Mouse (Mus musculus): ENCODE measurements around the gene Dnaja1. TPM values are rescaled to one million over a fixed set of nuclear protein-coding genes. Genes with fewer than 3 reads are reported as not detected.

Dnaja1 gene
- total RNA-seq, 2 experiments from 2014 or later: 41.1 to 69.0 TPM

DNA sequence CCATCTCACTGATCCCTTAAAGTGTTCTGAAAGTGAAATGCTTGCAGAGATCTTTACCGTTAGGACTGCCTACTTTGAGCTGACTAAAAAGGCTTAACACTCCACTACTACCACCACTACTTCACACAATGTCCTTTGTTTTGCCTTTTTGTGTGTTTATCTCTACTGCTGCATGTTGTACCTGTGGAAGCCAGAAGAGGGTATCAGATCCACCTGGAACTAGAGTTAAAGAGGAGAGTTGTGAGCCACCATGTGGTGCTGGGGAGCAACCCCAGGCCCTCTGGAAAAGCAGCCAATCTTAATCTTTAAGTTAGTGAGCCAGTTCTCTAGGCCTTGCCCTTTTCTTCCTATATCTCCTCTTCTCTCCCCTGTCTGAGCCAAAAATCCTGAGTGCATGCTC, 5.3 kb downstream of the Dnaja1 start:
- no peak for ATAC-seq (replicated peaks; ENCODE audit: low FRiP score, poor library complexity, severe bottlenecking)

DNA sequence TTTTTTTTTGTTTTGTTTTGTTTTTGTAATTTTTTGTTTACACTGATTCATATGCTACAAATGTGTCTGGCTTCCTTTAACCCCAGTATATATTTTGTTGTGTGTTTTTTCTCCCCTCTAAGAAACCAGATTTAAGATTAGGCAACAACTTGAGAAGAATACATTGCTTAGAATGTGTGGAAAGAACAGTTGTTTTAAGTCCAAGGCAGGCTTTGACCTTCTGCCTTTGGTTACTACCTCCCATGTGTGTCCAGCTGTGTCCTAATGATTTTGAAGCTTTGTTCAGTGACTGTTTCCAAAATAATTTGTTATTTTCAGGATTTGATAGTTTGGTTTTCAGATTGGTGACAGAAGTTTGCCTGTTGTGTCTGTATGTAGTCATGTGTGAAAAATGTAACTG, 9.3 kb downstream of the Dnaja1 start:
- ATAC-seq (replicated peaks; ENCODE audit: low FRiP score, poor library complexity, severe bottlenecking): no peak

DNA sequence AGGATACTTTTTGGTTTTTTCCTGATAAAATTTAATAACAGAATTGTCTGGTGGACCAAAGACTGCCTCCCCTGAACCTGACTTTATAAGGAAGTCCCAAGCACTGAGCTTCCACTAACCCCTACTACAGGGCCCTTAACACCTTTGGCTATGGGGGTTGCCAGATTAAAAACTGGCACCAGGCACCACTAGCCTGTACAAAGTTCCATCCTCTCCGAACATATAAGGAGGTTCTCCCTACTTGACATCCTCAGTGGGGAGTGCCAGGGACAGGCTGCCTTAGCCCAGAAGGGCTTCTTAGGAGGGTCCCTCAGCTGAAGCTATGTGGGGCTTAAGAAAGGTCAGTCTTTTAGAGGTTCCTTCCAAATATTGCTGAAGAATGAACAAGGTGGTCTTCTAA, 13.4 kb downstream of the Dnaja1 start:
- no peak for ATAC-seq (replicated peaks; ENCODE audit: low FRiP score, poor library complexity, severe bottlenecking)

DNA sequence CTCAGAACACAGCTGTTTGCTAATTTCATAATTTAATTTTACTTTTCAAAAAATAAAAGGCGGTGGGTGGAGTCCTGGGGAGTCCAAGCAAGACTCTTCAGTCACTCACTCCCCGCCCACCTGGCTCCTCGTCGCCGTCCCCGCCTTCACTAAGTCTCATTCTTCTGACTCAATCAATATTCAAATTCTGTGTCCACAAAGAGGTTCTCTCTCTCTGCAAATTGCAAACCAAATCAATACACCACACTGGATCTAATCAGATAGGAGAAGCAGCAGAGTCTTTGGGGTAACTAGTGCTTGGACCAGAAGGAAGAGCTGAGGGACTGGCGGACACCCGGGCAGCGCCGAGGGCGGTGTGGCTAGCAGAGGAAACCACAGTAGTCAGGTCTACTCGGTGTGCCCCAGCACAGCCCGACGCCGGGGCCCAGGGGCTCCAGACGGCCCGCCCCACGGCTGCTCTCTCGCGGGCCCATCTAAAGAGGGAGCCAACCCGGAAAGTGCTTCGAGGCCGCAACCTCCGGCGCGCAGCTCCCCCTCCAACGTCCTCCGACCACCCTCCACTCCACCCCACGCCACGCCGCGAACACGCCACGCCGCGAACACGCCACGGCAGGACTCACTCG, 35.3 kb downstream of the Dnaja1 start:
- peak; percentile 65 for ATAC-seq (replicated peaks; ENCODE audit: low FRiP score, poor library complexity, severe bottlenecking)

DNA sequence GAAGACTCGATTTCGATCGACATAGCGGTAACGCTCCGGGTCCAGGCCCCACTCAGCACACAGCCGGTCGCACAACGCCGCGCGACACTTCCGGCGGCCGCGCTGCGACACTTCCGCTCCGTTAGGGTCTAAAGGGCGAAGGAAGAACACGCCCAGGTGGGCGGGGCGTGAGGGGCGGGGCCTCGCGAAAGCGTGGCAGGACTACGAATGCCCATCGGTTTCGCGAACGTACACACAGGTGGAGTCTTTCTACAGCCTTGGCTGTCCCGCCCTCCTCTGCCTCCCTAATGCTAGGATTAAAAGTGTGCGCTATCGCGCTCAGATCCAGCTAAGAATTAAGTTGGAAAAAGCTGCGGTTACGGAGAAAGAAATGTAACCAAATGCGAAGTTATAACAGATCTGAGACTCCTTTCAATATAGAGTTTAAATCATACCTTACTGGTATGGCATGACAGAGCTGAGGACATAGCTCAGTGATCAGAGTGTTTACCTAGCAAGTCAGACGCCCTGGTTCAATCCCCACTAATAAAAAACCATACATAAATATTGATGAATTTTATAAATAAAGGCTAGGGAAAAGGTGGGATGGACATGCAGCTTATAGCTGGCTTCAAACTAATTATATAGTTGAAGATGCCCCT, 36.0 kb downstream of the Dnaja1 start, which contains the start of gene Smu1:
Smu1 (minus strand) TSS at position 144 of the 641 bp plus-strand sequence.
- ATAC-seq (replicated peaks; ENCODE audit: low FRiP score, poor library complexity, severe bottlenecking): peak; percentile 98

DNA sequence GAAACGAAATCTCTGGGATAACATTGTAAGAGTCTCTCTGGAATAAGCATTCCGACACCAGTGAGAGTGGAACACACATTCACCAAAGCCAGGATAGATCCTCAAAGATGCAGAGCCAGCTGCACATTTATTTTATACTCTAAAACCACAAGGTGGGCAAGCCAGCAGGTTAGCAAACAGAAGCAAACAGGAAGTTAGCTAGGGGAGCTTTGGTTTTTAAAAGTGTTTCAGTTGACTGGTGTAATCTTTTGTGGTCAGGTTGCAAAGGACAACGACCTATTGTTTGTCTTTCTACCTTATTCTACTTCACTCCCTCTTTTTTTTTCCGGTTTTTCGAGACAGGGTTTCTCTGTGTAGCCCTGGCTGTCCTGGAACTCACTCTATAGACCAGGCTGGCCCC, 37.9 kb downstream of the Dnaja1 start:
- no peak for ATAC-seq (replicated peaks; ENCODE audit: low FRiP score, poor library complexity, severe bottlenecking)

DNA sequence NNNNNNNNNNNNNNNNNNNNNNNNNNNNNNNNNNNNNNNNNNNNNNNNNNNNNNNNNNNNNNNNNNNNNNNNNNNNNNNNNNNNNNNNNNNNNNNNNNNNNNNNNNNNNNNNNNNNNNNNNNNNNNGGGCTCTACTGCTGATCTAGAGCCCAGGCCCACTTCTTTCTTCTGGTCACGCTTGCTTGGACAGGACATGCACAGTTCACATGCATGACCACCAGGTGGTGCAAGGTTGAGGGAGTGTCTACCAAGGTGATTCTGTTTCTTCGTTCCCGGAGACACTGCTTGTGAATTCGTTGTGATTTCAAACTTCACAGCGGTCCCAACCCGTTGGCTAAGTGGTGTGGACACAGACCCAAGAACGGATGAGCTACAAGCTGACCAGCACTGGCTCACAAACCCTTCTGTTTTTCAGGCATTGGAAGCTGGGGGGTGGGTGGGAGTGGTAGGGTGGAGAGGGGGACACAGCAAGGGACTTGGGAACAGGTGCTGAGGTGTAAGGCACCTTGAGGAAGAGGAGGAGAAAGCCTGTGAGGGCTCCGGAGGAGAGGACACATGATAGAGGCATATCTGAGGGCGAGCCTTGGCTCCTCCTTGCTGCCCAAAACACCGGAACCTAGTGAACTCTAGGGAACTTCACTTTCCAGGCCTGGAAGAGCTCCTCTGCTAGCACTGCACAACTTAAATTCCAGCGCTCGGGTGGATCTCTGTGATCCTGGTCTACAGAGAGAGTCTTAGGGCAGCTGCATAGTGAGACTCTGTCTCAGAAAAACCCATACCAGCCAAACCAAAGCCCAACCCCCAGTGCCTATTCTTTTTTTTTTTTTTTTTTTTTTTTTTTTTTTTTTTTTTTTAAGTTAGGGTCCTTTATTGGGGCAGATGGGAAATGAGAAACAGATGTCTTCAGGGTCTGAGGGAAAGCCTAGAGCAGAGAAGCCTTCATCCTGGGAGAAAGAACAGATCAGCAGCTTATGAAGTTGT, 52.6 kb downstream of the Dnaja1 start:
- peak; percentile 72; the same call in 1 of the 2 replicates for ATAC-seq (replicated peaks; ENCODE audit: low FRiP score, poor library complexity, severe bottlenecking)

DNA sequence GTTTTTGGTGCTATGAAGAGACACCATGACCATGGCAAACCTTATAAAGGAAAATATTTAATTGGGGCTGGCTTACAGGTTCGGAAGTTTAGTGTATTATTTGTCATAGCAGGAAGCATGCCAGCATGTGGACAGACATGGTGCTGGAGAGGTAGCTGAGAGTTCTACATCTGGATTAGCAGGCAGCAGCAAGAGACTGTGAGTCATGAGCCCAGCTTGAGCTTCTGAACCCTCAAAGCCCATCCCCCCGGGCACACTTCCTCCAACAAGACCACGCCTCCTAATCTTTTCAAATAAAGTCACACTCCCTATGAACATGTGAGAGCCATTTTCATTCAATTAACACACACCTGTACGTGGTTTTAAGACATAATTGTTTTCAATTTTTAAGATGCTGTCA, 54.5 kb downstream of the Dnaja1 start:
- no peak for ATAC-seq (replicated peaks; ENCODE audit: low FRiP score, poor library complexity, severe bottlenecking)

DNA sequence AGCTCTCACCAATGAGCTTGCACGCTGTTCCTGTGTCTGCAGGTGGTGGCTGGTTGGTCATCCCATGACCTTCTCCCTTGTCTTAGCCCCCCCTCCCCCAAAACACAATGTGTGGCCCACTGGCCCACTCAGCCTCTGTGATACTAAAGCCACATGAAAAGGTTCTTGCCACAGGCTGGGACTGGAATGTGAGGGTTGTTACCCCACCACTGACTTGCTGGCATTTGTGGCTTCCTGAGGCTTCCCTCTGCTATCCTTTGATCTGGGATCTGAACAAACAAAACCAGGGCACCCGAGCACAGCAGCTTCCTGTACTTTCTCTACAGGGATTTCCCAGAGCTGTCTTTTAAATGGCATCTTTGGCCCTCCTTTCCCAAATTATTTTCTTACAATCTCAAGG, 55.2 kb downstream of the Dnaja1 start:
- ATAC-seq (replicated peaks; ENCODE audit: low FRiP score, poor library complexity, severe bottlenecking): no peak

DNA sequence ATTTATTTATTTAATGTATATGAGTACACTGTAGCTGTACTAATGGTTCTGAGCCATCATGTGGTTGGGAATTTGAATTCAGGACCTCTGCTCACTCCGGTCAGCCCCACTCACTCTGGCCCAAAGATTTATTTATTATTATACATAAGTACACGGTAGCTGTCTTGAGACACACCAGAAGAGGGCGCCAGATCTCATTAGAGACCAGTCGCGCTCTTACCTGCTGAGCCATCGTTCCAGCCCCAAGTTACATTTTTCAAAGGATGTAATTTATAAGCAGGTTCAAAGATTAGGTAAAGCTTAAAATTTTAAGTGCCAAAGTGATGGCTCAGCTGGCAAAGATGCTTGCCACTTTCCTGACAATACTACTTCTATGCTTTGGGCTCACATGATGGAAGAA, 56.7 kb downstream of the Dnaja1 start:
- ATAC-seq (replicated peaks; ENCODE audit: low FRiP score, poor library complexity, severe bottlenecking): no peak

DNA sequence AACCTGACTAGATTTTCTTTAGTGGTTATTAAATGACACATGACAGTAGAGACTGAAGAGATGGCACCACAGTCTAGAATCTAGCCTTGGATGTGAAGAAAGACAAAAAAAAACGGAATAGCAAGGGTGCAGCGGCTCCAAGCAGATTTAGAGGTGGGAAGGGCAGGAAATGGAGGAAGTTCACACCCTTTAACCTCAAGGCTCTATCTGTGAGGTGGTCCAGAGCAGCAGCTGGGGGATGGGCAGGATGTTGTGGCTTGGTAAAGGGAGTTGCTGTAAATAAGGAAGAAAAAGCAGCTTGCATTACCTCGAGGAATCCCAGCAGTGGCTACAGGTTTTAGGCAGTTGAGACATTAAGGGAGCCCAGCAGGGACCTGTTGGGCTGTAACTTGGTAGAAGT, 59.2 kb downstream of the Dnaja1 start:
- ATAC-seq (replicated peaks; ENCODE audit: low FRiP score, poor library complexity, severe bottlenecking): no peak

DNA sequence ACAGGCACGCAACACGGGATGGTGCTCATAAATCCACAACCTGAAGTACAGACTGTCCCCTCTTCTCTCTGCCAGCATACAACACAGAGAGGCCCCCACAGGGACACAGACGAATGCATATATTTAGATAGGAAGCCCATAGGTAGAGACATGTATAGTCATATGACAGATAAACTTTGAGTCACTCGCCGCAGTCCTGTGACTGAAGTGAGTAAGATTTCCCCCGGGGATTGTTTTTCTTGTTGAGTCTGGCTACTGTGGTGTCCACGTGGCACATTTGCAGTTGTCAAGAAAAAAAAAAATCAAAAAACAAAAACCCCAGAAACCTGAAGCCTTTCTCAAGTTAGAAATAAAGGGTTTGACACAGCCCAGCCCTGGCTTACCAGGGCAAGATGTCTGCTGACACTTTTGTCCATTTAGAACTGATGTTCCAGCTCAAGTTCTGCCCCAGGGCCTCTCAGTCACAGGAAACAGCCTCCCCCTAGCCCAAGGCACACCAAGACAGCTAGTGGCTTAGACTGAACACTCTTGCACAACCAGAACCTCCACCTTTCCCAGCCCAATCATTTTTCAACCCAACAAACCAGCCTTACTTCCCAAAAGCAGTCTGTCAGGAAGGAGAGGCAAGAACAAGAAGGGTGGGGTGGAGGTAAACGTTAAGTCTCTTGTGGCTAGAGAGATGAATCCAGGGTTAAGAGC, 60.0 kb downstream of the Dnaja1 start:
- no peak for ATAC-seq (replicated peaks; ENCODE audit: low FRiP score, poor library complexity, severe bottlenecking)

DNA sequence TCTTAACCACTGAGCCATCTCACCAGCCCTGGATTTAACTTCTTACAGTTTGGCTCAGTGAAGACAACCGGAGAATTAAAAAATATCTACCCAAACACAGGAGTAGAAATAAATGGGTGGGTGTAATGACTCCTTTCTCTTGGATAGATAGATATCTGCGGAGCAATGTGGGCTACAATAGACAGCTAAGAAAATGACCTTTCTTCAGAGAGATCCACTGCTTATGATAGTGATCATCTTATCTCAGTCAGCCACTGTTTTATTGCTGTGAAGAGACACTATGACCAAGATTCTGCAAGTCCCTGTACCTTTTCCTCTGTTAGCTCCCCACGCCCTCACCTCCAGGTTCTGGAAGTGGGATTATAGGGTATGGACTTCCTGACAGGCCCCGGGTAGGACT, 61.1 kb downstream of the Dnaja1 start:
- no peak for ATAC-seq (replicated peaks; ENCODE audit: low FRiP score, poor library complexity, severe bottlenecking)

DNA sequence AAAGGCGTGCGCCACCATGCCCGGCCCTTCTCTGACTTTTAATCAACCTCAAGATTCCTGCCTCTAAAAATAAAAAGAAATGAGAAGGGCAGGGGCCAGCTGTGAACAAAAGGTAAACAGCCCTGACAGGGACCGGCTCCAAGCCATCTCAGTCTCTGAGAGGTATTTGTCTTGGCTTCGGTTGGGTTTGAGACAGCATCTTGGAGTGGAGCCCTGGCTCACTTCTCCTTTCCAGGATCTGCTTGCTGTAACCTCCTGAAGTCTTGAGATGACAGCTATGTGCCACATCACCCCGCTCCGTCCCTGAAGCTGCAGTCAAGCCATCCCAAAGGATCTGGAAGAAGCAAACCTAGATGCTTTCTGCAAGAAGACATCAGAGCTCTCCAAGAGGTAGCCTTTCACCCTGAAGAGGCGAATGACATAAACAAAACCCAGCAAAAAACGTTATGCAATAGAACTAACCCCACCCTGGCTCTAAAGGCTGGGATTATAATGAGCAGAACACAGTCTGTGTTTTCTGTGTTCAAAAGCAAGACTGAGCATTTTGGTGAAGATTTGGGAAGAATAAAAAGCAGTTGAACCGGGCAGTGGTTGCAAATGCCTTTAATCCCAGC, 62.7 kb downstream of the Dnaja1 start:
- ATAC-seq (replicated peaks; ENCODE audit: low FRiP score, poor library complexity, severe bottlenecking): no peak

DNA sequence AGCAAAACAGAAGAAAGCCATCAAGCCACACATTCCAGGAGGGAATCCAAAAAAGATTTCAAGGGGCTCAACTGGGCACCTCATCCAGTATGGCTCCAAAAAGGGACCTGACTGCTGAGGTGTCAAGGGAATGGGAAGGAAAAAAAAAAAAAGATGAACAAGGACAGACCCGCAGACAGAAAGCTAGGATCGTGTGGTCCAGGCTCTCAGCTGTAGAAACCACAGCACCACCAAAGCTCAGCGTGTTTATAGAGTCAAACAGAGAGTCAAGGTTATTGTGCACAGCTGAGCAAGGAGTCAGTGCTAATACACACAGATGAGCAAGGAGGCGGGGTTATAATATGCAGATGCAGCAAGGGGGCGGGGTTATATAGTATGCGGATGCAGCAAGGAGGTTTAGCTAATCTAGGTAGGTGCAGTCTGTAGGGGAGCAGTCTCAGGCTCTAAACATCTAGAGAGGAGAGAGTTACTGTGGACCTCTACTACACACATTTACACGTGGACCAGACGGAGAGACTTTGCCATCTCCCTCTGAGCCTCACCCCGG, 63.7 kb downstream of the Dnaja1 start:
- peak; percentile 71 for ATAC-seq (replicated peaks; ENCODE audit: low FRiP score, poor library complexity, severe bottlenecking)

DNA sequence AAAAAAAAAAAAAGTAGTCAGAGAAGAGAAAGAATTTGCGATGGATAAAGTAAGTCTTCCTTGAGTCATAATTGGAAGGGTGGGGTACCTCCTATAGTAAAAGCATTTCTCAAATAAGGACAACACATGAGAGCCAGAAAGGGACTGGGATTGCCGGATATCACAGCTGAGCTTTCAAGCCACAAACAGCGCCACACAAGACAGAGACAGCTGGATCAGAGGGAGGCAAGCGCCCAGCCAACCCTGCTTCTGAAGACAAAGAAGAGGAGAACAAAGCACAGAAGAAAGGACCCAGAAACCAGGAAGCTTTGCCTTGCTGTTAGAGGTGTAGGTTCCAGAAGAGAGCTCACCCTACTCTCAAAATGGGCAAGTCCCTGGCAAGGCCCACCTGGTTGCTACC, 64.6 kb downstream of the Dnaja1 start:
- ATAC-seq (replicated peaks; ENCODE audit: low FRiP score, poor library complexity, severe bottlenecking): no peak

Data from erythroid progenitor cell, adult 5-6 weeks (primary cell).